Mouse (Mus musculus): Measurements from ENCODE around the gene Akap2. TPM values are rescaled to one million over a fixed set of nuclear protein-coding genes. Genes with fewer than 3 reads are reported as not detected.

Akap2 gene
- polyA plus RNA-seq, 2 experiments: 0.76 to 1.5 TPM

DNA sequence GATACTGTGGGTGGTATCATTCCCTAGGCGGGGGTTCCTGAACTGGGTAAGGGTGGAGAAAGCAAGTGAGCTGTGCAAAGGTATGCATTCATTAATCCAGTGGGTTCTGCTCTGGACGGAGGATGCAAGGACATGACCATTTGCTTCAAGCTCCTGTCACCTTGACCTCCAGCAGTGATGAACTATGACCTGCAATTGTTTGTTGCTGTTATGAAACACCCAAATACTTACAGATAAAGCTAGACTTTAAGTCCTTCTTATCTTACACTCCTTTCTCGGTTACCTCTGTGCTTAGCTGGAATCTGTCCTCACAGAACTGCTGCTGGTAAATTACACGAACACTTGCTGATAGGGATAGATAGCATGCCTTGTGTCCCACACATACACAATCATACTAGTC lies 223.2 kb downstream of the Akap2 start:
- Histone ChIP-seq H3K9me3 (ENCODE audit: control insufficient read depth, low read length) (no peaks in the 10 kb centered on the region), H3K27ac (no peak overlapping the region), H3K27me3 (ENCODE audit: control insufficient read depth, insufficient read depth, low read length) (no peaks in the 10 kb centered on the region), H3K36me3 (replicated peaks; ENCODE audit: control insufficient read depth, insufficient read depth, low read depth) (peaks cover 16% of the 10 kb centered on the region), H3K4me3 (ENCODE audit: insufficient read depth in 1 of 2, low read depth in 2 of 2, low read length in 2 of 2) (no peak overlapping the region), H3K4me2 (ENCODE audit: low read depth) (no peak overlapping the region), H3K4me1 (replicated peaks; ENCODE audit: control insufficient read depth in 2 of 2, insufficient read depth in 2 of 2, low read length in 1 of 2) (no peaks in the 10 kb centered on the region), H3K9ac (replicated peaks) (no peak overlapping the region)
- TF ChIP-seq CTCF (IDR thresholded peaks at IDR 0.05; ENCODE audit: low read depth) (no peak), EP300 (IDR thresholded peaks at IDR 0.05; ENCODE audit: low read depth) (no peak)
- DNase-seq (ENCODE audit: low read depth in 3 of 3, low spot score in 3 of 3): no peak
- WGBS (ENCODE audit: insufficient replicate concordance): 38% methylated on average over 4 of the region's 4 CpGs
- no peak for ATAC-seq (ENCODE audit: insufficient read depth)

DNA sequence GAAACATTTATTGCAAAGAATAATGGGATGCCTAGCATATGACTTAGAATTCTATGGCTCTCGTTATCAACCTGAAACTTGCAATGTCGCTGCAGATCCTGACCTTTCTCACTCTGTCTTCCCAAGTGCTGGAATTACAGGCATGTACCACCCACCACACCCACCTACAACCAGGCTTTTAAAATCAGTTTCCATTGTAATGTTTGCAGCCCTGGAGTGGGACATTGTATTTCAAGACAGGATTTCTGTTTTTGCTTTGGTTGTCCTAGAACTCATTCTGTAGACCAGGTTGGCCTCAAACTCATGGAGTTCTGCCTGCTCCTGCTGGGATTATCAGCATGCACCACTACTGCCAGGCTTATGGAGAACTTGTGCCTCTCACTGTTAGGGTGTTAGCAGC lies 225.4 kb downstream of the Akap2 start:
- peaks cover 0 to 3% of the 10 kb centered on the region in 2 experiments; a peak in 1 of 4 replicates for H3K4me1 ChIP-seq (replicated peaks; ENCODE audit: control insufficient read depth in 2 of 2, insufficient read depth in 2 of 2, low read length in 1 of 2)
- no peak for TF ChIP-seq EP300 (IDR thresholded peaks at IDR 0.05; ENCODE audit: low read depth)
- no peak for TF ChIP-seq CTCF (IDR thresholded peaks at IDR 0.05; ENCODE audit: low read depth)
- ATAC-seq (ENCODE audit: insufficient read depth): no peak
- H3K36me3 ChIP-seq (replicated peaks; ENCODE audit: control insufficient read depth, insufficient read depth, low read depth): peaks cover 24% of the 10 kb centered on the region
- no peak for DNase-seq (ENCODE audit: low read depth in 3 of 3, low spot score in 3 of 3)
- no peak overlapping the region for H3K4me2 ChIP-seq (ENCODE audit: low read depth)
- 79% methylated on average over 2 of the region's 2 CpGs for WGBS (ENCODE audit: insufficient replicate concordance)
- H3K4me3 ChIP-seq (ENCODE audit: insufficient read depth in 1 of 2, low read depth in 2 of 2, low read length in 2 of 2): no peak overlapping the region
- no peaks in the 10 kb centered on the region for H3K9me3 ChIP-seq (ENCODE audit: control insufficient read depth, low read length)
- H3K27me3 ChIP-seq (ENCODE audit: control insufficient read depth, insufficient read depth, low read length): no peaks in the 10 kb centered on the region
- H3K27ac ChIP-seq: no peak overlapping the region
- H3K9ac ChIP-seq (replicated peaks): no peak overlapping the region

Other genes starting within 250 kb of the Akap2 start
- 0.01 TPM in 1 of 2 replicates, not detected in the other for gene Pakap, start 149.5 kb upstream of the Akap2 start, polyA plus RNA-seq (2012; rRNA removed)
- gene Pakap, start 149.5 kb upstream of the Akap2 start, polyA plus RNA-seq (2014; fragmentation: Nextera tagmentation; extraction: Ambion mirVana): 0.51 and 0.80 TPM in 2 replicates
- 0.31 and 0.39 TPM in 2 replicates for gene D630039A03Rik, start 198.6 kb downstream of the Akap2 start, polyA plus RNA-seq (2012; rRNA removed)
- gene D630039A03Rik, start 198.6 kb downstream of the Akap2 start, polyA plus RNA-seq (2014; fragmentation: Nextera tagmentation; extraction: Ambion mirVana): 0.14 and 0.15 TPM in 2 replicates
- 139 and 165 TPM in 2 replicates for gene Txn1, start 238.8 kb downstream of the Akap2 start, polyA plus RNA-seq (2012; rRNA removed)
- gene Txn1, start 238.8 kb downstream of the Akap2 start, polyA plus RNA-seq (2014; fragmentation: Nextera tagmentation; extraction: Ambion mirVana): 250 and 254 TPM in 2 replicates

Measured in liver, embryonic 14.5 days (tissue).